Mouse (Mus musculus) liver, embryonic 11.5 days (tissue): Measurements from ENCODE around the gene Samd4b. TPM values are rescaled to one million over a fixed set of nuclear protein-coding genes. Genes with fewer than 3 reads are reported as not detected.
"Not testable (repeated sequence)": the region's sequence is repeated elsewhere in the genome, so short reads cannot be mapped to it uniquely, and the experiment has no call there.

Experiments
- ATAC-seq: fragments of 200-750 bp; cut with Nextera tagmentation; replicated peaks from 2 replicates; pipeline ENCODE4 v1.8.0; 2017; ENCODE audit warnings: moderate number of reproducible peaks, mild to moderate bottlenecking, moderate TSS enrichment, moderate library complexity; ENCODE audit not compliant: low FRiP score
- DNase-seq: peaks from one replicate; pipeline ENCODE4 v3.0.0-alpha.2; 2017; ENCODE audit warnings: low spot score
- H3K27ac ChIP-seq: fragments of 300-500 bp; sonication (generic); 2 replicates; pipeline ENCODE4 v1.5.1; 2014; ENCODE audit warnings: mild to moderate bottlenecking, low read depth, low read length, control low read depth
- H3K27me3 ChIP-seq: fragments of 300-500 bp; sonication (generic); replicated peaks from 2 replicates; pipeline ENCODE4 v1.6.1; 2014; ENCODE audit warnings: low read length, mixed read lengths; ENCODE audit not compliant: control insufficient read depth, insufficient read depth
- H3K36me3 ChIP-seq: fragments of 300-500 bp; sonication (generic); 2 replicates; pipeline ENCODE4 v1.6.1; 2014; ENCODE audit warnings: mild to moderate bottlenecking, low read length, moderate library complexity, mixed read lengths; ENCODE audit not compliant: control insufficient read depth, insufficient read depth
- H3K4me1 ChIP-seq: fragments of 300-500 bp; sonication (generic); replicated peaks from 2 replicates; pipeline ENCODE4 v1.6.1; 2014; ENCODE audit warnings: low read length, mixed read lengths; ENCODE audit not compliant: control insufficient read depth, insufficient read depth
- H3K4me2 ChIP-seq: fragments of 300-500 bp; sonication (generic); 2 replicates; pipeline ENCODE4 v1.6.1; 2014; ENCODE audit warnings: mild to moderate bottlenecking, control low read depth, moderate library complexity
- H3K4me3 ChIP-seq: fragments of 300-500 bp; sonication (generic); 2 replicates; pipeline ENCODE4 v1.5.1; 2014; ENCODE audit warnings: low read depth, low read length, control low read depth
- H3K9ac ChIP-seq: fragments of 300-500 bp; sonication (generic); 2 replicates; pipeline ENCODE4 v1.6.1; 2014; ENCODE audit warnings: low read depth, low read length, control low read depth
- H3K9me3 ChIP-seq: fragments of 300-500 bp; sonication (generic); 2 replicates; pipeline ENCODE4 v1.6.1; 2016; ENCODE audit warnings: low read length, inconsistent platforms, mixed read lengths; ENCODE audit not compliant: control insufficient read depth
- WGBS: fragments of 180-500 bp; shearing (Covaris S2); extraction: QIAGEN DNeasy Blood & Tissue Kit; methylation state at CpG from one replicate; pipeline ENCODE4 v1.1.7; 2014; 5-methylcytosine and 5-hydroxymethylcytosine counted together
- polyA plus RNA-seq: library from polyadenylated mRNA; unstranded; fragments of >200 nt; fragmentation: Nextera tagmentation; extraction: Ambion mirVana; gene quantifications from 2 replicates; pipeline ENCODE4 v1.2.1, GENCODE M21; 2014

Samd4b gene
- polyA plus RNA-seq, 1 experiment from 2014 or later: 18.6 TPM

DNA sequence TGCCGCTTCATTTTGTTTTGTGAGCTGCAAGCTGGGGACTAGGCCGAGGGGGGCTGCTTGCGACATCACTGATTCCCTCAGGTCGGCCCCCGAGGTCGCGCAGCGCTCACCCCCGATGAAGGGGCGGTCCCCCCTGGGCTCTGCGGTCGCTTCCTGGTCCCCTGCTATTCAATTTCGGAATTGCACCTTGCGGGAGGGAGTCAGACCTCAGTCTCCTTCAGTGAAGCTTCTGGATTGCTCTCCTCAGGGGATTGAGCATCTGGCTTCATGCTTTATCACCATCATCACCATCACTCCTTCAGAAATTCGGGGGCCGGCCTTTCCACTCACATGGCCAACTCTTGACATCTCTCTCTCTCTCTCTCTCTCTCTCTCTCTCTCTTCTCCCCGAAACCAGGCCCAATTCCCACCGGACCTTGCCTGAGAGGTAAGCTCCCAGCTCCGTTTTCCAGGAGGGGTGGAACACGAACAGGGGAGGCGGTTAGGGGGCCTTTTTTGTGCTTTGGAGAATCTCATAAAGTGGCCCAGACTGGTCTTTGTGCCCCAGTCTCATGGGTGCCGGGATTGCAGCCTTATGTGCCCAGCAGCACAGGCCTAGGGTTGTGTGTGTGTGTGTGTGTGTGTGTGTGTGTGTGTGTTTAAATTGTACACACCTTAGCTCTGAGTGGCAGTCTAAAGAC is 204.5 kb downstream of the Samd4b start:
- H3K4me3 ChIP-seq: peak overlapping the region; percentile 96
- H3K27ac ChIP-seq: peak overlapping the region; percentile 57
- H3K4me2 ChIP-seq: peak overlapping the region; percentile 94
- DNase-seq: no peak
- H3K9ac ChIP-seq: peak overlapping the region; percentile 87
- H3K36me3 ChIP-seq: peaks cover 39% of the 10 kb centered on the region
- H3K9me3 ChIP-seq: no peaks in the 10 kb centered on the region
- H3K27me3 ChIP-seq: no peaks in the 10 kb centered on the region
- 7% methylated on average over 22 of the region's 22 CpGs for WGBS
- ATAC-seq: peak; percentile 6; the same call in 1 of the 2 replicates
- H3K4me1 ChIP-seq: peaks cover 9% of the 10 kb centered on the region

DNA sequence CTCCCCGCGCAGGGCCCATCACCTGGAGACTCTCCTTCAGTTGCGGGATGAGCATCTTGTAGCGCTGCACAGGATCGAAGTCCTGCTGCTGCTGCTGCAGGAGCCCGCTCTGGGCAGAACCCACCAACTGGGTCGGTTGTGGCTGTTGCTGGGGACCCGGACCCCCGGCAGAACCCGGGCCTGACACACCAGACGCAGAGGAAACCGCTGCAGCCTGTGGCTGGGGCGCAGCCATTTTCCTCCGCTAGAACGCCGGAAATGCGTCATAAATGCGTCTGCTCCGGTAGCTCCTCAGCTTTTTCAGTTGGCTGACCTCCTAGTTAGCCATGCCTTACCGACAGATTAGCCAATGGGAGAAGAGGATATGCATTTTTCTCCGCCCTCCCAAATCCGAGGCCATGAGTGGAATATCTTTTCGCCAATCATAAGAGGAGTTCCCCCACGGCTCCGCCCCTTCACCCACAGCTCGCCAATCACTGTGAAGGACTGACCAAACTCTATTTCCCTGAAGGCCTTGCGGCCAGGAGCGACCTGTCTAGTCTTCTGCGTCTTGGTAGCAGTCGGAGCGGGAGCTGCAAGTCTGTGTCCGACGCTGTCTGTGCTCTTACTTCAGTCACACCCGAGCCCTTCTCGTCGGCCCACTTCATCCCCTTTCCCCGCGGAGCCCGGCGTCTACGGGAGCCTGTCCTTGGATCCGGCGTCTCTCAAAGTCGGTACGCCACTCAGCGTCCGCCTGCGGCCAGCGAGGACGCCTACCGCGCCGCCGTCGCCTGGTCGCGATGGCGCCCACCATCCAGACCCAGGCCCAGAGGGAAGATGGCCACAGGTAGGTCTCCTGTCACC is 205.3 kb downstream of the Samd4b start, which contains the start of the genes Med29 and Paf1:
Gene Med29 (minus strand): TSS at position 280 of the 843 bp plus-strand sequence.
Gene Paf1 (plus strand): TSS at position 523 of the 843 bp plus-strand sequence.
- Histone ChIP-seq H3K27ac (peak within 1 kb of the TSS; percentile 57), H3K36me3 (peaks cover 38% of the 10 kb centered on the region), H3K4me3 (peak within 1 kb of the TSS; percentile 96), H3K4me1 (peaks cover 9% of the 10 kb centered on the region), H3K27me3 (no peaks in the 10 kb centered on the region), H3K9me3 (no peaks in the 10 kb centered on the region), H3K9ac (peak within 1 kb of the TSS; percentile 87), H3K4me2 (peak within 1 kb of the TSS; percentile 94)
- DNase-seq (peak; percentile 90), ATAC-seq (peak; percentile 97)
- WGBS: under 1% methylated on average over 58 of the region's 58 CpGs

DNA sequence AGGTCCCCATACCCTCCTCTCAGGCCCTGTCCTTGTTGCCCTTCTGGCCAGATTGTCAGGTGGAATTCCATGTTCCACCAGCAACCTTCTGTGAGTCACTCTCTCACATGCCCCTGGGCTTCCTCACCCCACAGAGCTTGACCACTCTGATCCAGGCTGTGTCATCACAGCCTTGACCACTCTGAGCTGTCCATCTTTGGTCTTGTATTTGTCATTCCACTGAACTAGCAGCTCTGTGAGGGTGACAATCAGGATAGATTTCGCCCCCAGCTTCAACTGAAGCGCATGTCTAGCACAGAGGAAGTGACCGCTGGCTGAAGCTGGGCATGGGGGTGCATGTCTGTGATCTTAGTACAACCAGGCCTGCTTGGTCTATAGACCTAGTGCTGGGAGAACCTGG is 207.6 kb downstream of the Samd4b start:
- Histone ChIP-seq H3K4me2 (no peak overlapping the region), H3K4me1 (peaks cover 11% of the 10 kb centered on the region), H3K36me3 (peaks cover 25% of the 10 kb centered on the region), H3K27ac (no peak overlapping the region), H3K9ac (no peak overlapping the region), H3K4me3 (peak overlapping the region; percentile 8; the same call in 1 of the 2 replicates), H3K9me3 (no peaks in the 10 kb centered on the region), H3K27me3 (no peaks in the 10 kb centered on the region)
- ATAC-seq (no peak), DNase-seq (no peak)
- 92% methylated on average over 3 of the region's 3 CpGs for WGBS

DNA sequence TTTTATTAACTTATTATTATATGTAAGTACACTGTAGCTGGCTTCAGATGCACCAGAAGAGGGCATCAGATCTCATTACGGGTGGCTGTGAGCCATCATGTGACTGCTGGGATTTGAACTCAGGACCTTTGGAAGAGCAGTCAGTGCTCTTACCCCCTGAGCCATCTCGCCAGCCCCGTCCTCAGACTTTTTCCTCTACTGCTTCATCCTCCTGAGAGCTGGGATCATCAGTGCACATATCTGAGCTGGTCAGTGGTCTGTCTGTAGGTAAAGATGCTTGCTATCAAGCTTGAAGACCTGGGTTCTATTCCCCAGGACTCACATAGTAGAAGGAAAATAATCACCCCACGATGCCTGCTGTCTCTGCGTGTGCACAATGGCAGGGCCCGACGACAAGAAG is 210.6 kb downstream of the Samd4b start:
- H3K36me3 ChIP-seq: peaks cover 19% of the 10 kb centered on the region
- WGBS: 85% methylated on average over 7 of the region's 7 CpGs

DNA sequence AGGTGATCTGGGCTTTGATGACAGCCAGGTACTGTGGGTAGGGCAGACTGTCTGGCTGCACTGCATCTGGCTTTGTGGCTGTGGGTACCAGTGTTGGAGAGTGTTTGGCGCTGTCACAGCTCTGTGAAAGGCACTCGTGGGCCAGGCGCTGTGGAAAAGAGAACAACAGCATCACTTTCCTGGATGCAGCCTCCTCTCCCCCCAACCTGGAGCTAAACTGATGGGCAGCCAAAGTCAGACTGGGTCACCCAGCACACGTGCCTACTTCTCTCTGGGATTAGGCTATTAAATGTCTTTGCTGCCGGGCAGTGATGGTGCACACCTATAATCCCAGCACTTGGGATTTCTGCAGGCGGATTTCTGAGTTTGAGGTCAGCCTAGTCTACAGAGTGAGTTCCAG is 211.1 kb downstream of the Samd4b start:
- peaks cover 23% of the 10 kb centered on the region for H3K4me1 ChIP-seq
- H3K27ac ChIP-seq, H3K9me3 ChIP-seq, H3K27me3 ChIP-seq, H3K9ac ChIP-seq, H3K4me3 ChIP-seq, H3K4me2 ChIP-seq, DNase-seq: not testable (repeated sequence)
- peaks cover 19% of the 10 kb centered on the region for H3K36me3 ChIP-seq
- ATAC-seq: 0 out of 2 replicates have a peak, but pooled peaks have one; percentile 2
- WGBS: 78% methylated on average over 6 of the region's 6 CpGs

More for the DNA sequence above, 210.6 kb downstream of the Samd4b start:
- not testable (repeated sequence) for H3K9me3 ChIP-seq, H3K4me3 ChIP-seq, H3K4me2 ChIP-seq, DNase-seq, H3K27me3 ChIP-seq, H3K27ac ChIP-seq, H3K9ac ChIP-seq, ATAC-seq
- peaks cover 19% of the 10 kb centered on the region for H3K4me1 ChIP-seq

DNA sequence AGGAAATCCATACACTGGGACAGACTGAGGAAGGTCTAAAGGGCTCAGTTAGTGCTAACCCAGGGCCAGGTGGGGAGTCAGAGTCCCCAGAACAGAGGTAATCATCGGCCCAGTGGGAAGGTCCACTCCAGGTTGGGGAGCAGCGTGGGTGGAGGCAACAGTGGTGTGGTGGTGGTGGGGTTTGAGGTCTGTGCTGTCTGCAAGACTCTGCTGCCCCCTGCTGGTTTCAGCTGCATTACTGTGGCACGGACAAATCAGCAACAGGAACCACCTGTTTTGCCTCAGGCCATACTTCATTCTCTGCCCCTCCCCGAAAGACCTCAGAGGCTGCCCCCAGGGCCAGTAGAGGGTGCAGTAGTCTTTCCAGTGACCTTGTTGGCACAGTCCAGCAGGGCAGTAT is 211.5 kb downstream of the Samd4b start:
- WGBS: 4% methylated on average over 4 of the region's 4 CpGs
- 0 out of 2 replicates have a peak overlapping the region, but pooled peaks have one; percentile 5 for H3K4me3 ChIP-seq
- H3K27me3 ChIP-seq: no peaks in the 10 kb centered on the region
- H3K9me3 ChIP-seq: no peaks in the 10 kb centered on the region
- H3K4me1 ChIP-seq: peaks cover 25% of the 10 kb centered on the region
- ATAC-seq: peak; percentile 40; the same call in 1 of the 2 replicates
- no peak overlapping the region; the same call in 1 of the 2 replicates for H3K27ac ChIP-seq
- no peak overlapping the region for H3K9ac ChIP-seq
- peaks cover 19% of the 10 kb centered on the region for H3K36me3 ChIP-seq
- peak; percentile 83 for DNase-seq
- peak overlapping the region; percentile 17; the same call in 1 of the 2 replicates for H3K4me2 ChIP-seq

DNA sequence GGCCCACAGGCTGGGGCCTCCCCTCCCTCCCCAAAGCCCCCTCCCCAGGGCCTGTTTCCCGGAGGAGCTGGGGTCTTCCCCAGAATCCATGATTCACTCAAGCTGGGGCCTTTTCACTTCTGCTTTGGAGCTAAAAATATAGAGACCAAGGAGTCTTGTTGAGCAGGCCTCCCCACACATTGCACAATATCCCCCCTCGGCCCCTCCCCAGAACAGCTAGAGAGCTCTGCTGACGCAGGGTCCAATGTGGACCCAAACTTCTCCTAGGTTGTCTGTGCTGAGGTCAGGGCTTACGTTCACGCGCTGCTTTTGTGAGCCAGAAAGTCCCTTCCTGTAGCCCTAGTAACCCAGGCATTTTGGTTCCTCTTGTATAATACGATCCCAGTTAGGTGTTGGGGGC is 211.9 kb downstream of the Samd4b start:
- H3K9me3 ChIP-seq: no peaks in the 10 kb centered on the region
- no peak overlapping the region for H3K9ac ChIP-seq
- H3K4me2 ChIP-seq: peak overlapping the region; percentile 17
- whole genome bisulfite sequencing: 56% methylated on average over 7 of the region's 7 CpGs
- DNase-seq (no peak), ATAC-seq (no peak)
- H3K4me3 ChIP-seq: 0 out of 2 replicates have a peak overlapping the region, but pooled peaks have one; percentile 5
- no peaks in the 10 kb centered on the region for H3K27me3 ChIP-seq
- peaks cover 28% of the 10 kb centered on the region for H3K4me1 ChIP-seq
- peak overlapping the region; percentile 55; the same call in 1 of the 2 replicates for H3K27ac ChIP-seq
- H3K36me3 ChIP-seq: peaks cover 19% of the 10 kb centered on the region

DNA sequence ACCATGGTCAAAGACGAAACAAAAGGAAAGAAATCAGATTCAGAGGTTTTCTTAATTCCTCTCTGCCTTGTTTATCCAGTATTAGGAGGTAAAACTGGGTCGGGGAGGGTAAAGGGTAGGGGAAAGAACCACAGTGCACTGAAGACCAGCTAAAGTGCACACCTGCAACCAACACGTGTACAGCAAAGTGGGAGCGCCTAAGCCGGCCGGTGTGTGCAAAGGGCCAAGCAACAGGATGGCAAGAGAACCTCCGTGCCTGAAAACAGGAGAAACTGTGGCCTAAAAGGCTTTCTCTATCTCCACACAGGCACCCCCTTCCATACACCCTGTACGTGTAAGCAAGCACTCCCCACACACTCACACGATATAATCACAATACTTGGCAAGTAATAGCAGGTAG is 212.7 kb downstream of the Samd4b start:
- Histone ChIP-seq H3K9me3 (no peaks in the 10 kb centered on the region), H3K4me2 (no peak overlapping the region), H3K36me3 (peaks cover 16% of the 10 kb centered on the region), H3K27ac (peak overlapping the region; percentile 55), H3K4me1 (peaks cover 36% of the 10 kb centered on the region), H3K9ac (no peak overlapping the region), H3K27me3 (no peaks in the 10 kb centered on the region), H3K4me3 (no peak overlapping the region)
- ATAC-seq (no peak), DNase-seq (no peak)
- whole genome bisulfite sequencing: 92% methylated on average over 9 of the region's 9 CpGs
